8 mouse cellular contexts compared by ENCODE assay signal in genomic region chr9:46389741-46390140, GRCm38 (mm10).
DNase-seq lines count a peak whose midpoint lies in the region; ATAC-seq and TF ChIP-seq lines count a peak whose summit lies in the region.

No protein-coding gene starts in this region.

- no peak for TF ChIP-seq CTCF in cerebellum, adult 2 months (IDR thresholded peaks at IDR 0.05; ENCODE audit: borderline replicate concordance, insufficient read depth, low read depth, low read length)

- no peaks in the 10 kb centered on the region for H3K9me3 ChIP-seq in lung, embryonic 15.5 days
- H3K9me3 ChIP-seq in forebrain, embryonic 12.5 days = peaks cover 8% of the 10 kb centered on the region; the same call in 1 of the 2 replicates
- no peaks in the 10 kb centered on the region for H3K9me3 ChIP-seq in neural tube, embryonic 14.5 days (ENCODE audit: control insufficient read depth, low read length)

- H3K4me1 ChIP-seq in lung, embryonic 15.5 days = peaks cover 7% of the 10 kb centered on the region; the same call in 1 of the 2 replicates
- H3K4me1 ChIP-seq in forebrain, embryonic 12.5 days = peaks cover 36% of the 10 kb centered on the region
- H3K4me1 ChIP-seq in neural tube, embryonic 14.5 days (ENCODE audit: control insufficient read depth, insufficient read depth, low read length) = peaks cover 14% of the 10 kb centered on the region
- peaks cover 3% of the 10 kb centered on the region for H3K4me1 ChIP-seq in cerebellum, adult 2 months (ENCODE audit: control insufficient read depth, insufficient read depth, low read length)

- peak overlapping the region; percentile 11 for H3K9ac ChIP-seq in lung, embryonic 15.5 days
- peak overlapping the region; percentile 67 for H3K9ac ChIP-seq in forebrain, embryonic 12.5 days
- peak overlapping the region; percentile 51 for H3K9ac ChIP-seq in neural tube, embryonic 14.5 days (replicated peaks; ENCODE audit: low read depth, low read length)

- WGBS in lung, embryonic 15.5 days = 5% methylated on average over 9 of the region's 9 CpGs
- WGBS in forebrain, embryonic 12.5 days = 6% methylated on average over 9 of the region's 9 CpGs
- WGBS in neural tube, embryonic 14.5 days = 6% methylated on average over 9 of the region's 9 CpGs
- 3% methylated on average over 9 of the region's 9 CpGs for WGBS in cerebellum, adult 2 months

- TF ChIP-seq POLR2A in cerebellum, adult 2 months (IDR thresholded peaks at IDR 0.05; ENCODE audit: borderline replicate concordance, insufficient read depth, low read length) = no peak

- no peak for ATAC-seq in lung, embryonic 15.5 days (ENCODE audit: borderline replicate concordance, extremely low read depth, low FRiP score, low TSS enrichment)
- no peak; the same call in 1 of the 2 replicates for ATAC-seq in forebrain, embryonic 12.5 days (ENCODE audit: low FRiP score)
- peak; percentile 16; the same call in 1 of the 2 replicates for ATAC-seq in neural tube, embryonic 14.5 days (ENCODE audit: low read depth)

- H3K36me3 ChIP-seq in lung, embryonic 15.5 days = no peaks in the 10 kb centered on the region
- H3K36me3 ChIP-seq in forebrain, embryonic 12.5 days (replicated peaks) = no peaks in the 10 kb centered on the region
- no peaks in the 10 kb centered on the region for H3K36me3 ChIP-seq in neural tube, embryonic 14.5 days (ENCODE audit: control insufficient read depth, insufficient read depth, low read length)

- H3K27ac ChIP-seq in lung, embryonic 15.5 days = no peak overlapping the region
- H3K27ac ChIP-seq in forebrain, embryonic 12.5 days = peak overlapping the region; percentile 74
- H3K27ac ChIP-seq in neural tube, embryonic 14.5 days (ENCODE audit: low read depth, low read length) = peak overlapping the region; percentile 45; the same call in 1 of the 2 replicates
- no peak overlapping the region for H3K27ac ChIP-seq in cerebellum, adult 2 months (ENCODE audit: insufficient read depth, low read length)

- H3K4me2 ChIP-seq in lung, embryonic 15.5 days = peak overlapping the region; percentile 56
- H3K4me2 ChIP-seq in forebrain, embryonic 12.5 days = peak overlapping the region; percentile 75
- peak overlapping the region; percentile 51 for H3K4me2 ChIP-seq in neural tube, embryonic 14.5 days (ENCODE audit: low read depth, low read length)

- H3K4me3 ChIP-seq in lung, embryonic 15.5 days = peak overlapping the region; percentile 39
- H3K4me3 ChIP-seq in forebrain, embryonic 12.5 days (replicated peaks) = peak overlapping the region; percentile 47
- H3K4me3 ChIP-seq in neural tube, embryonic 14.5 days (ENCODE audit: low read depth, low read length) = peak overlapping the region; percentile 31
- H3K4me3 ChIP-seq in cerebellum, adult 2 months (replicated peaks; ENCODE audit: insufficient read depth, low read depth, low read length) = no peak overlapping the region

- H3K27me3 ChIP-seq in lung, embryonic 15.5 days = peaks cover 28% of the 10 kb centered on the region
- peaks cover 30% of the 10 kb centered on the region for H3K27me3 ChIP-seq in forebrain, embryonic 12.5 days
- no peaks in the 10 kb centered on the region for H3K27me3 ChIP-seq in neural tube, embryonic 14.5 days (ENCODE audit: control insufficient read depth, insufficient read depth, low read length)
- H3K27me3 ChIP-seq in cerebellum, adult 2 months (ENCODE audit: control insufficient read depth, insufficient read depth, low read length) = no peaks in the 10 kb centered on the region

- DNase-seq in lung, postnatal 14 days = no peak
- DNase-seq in kidney, postnatal 14 days = peak; percentile 59
- no peak for DNase-seq in thymus, postnatal 4 days
- DNase-seq in ovary, postnatal 36 days (ENCODE audit: low spot score) = no peak
- DNase-seq in cerebellum, adult 2 months = no peak

Comparison
In these comparisons a context has a peak if more than half of its experiments do, and no peak if none do; other contexts are left out.
1. H3K27ac ChIP-seq: peak in forebrain, embryonic 12.5 days (single experiment) and neural tube, embryonic 14.5 days (single experiment); none in lung, embryonic 15.5 days (single experiment) and cerebellum, adult 2 months (single experiment).
2. H3K9ac ChIP-seq: peak in every context shown above with its lines; median percentile 67 in forebrain, embryonic 12.5 days; 51 in neural tube, embryonic 14.5 days; 11 in lung, embryonic 15.5 days.
3. Peak in every context shown above with its lines, with median percentiles within 50 percentile points of each other: H3K4me2 ChIP-seq.